Mouse (Mus musculus): ENCODE measurements around the gene Olfr1392. TPM values are rescaled to one million over a fixed set of nuclear protein-coding genes. Genes with fewer than 3 reads are reported as not detected.

The Olfr1392 gene
- polyA plus RNA-seq, 1 experiment from 2014 or later, result not detected

- Histone ChIP-seq H3K4me3 (ENCODE audit: low read depth, low read length) (no peak overlapping the region), H3K4me1 (ENCODE audit: insufficient read depth) (no peaks in the 10 kb centered on the region), H3K36me3 (replicated peaks; ENCODE audit: insufficient read depth, low read length) (no peaks in the 10 kb centered on the region), H3K27ac (ENCODE audit: low read depth) (no peak overlapping the region), H3K27me3 (ENCODE audit: insufficient read depth, low read length) (no peaks in the 10 kb centered on the region), H3K9me3 (ENCODE audit: low read length) (no peaks in the 10 kb centered on the region), H3K9ac (replicated peaks) (no peak overlapping the region), H3K4me2 (ENCODE audit: low read depth, low read length) (no peak overlapping the region)
- DNase-seq, result no peak
- 34% methylated on average over 4 of the region's 4 CpGs for WGBS (ENCODE audit: insufficient replicate concordance)
- TF ChIP-seq EP300 (IDR thresholded peaks at IDR 0.05; ENCODE audit: low read depth), result no peak
- TF ChIP-seq CTCF (IDR thresholded peaks at IDR 0.05; ENCODE audit: low read depth), result no peak
- ATAC-seq, result no peak
These were observed 52.2 kb downstream of the Olfr1392 start for GRCm38 (mm10) chr11:49337150-49337832.

Other genes starting within 250 kb of the Olfr1392 start
- gene 9930111J21Rik2, start 234.0 kb upstream of the Olfr1392 start, polyA plus RNA-seq (2015; fragmentation: Nextera tagmentation; extraction: Ambion mirVana), result 1.2 and 1.4 TPM in 2 replicates
- 5.1 and 7.1 TPM in 2 replicates for gene Tgtp2, start 221.1 kb upstream of the Olfr1392 start, polyA plus RNA-seq (2015; fragmentation: Nextera tagmentation; extraction: Ambion mirVana)
- 29.7 and 29.8 TPM in 2 replicates for gene Ifi47, start 208.7 kb upstream of the Olfr1392 start, polyA plus RNA-seq (2015; fragmentation: Nextera tagmentation; extraction: Ambion mirVana)
- not detected in 2 replicates for gene Olfr1396, start 170.4 kb upstream of the Olfr1392 start, polyA plus RNA-seq (2015; fragmentation: Nextera tagmentation; extraction: Ambion mirVana)
- not detected in 2 replicates for gene Olfr1395, start 143.0 kb upstream of the Olfr1392 start, polyA plus RNA-seq (2015; fragmentation: Nextera tagmentation; extraction: Ambion mirVana)
- not detected in 2 replicates for gene Olfr1394, start 130.9 kb upstream of the Olfr1392 start, polyA plus RNA-seq (2015; fragmentation: Nextera tagmentation; extraction: Ambion mirVana)
- 1.6 and 1.9 TPM in 2 replicates for gene Btnl9, start 98.1 kb upstream of the Olfr1392 start, polyA plus RNA-seq (2015; fragmentation: Nextera tagmentation; extraction: Ambion mirVana)
- gene Zfp62, start 82.0 kb upstream of the Olfr1392 start, polyA plus RNA-seq (2015; fragmentation: Nextera tagmentation; extraction: Ambion mirVana), result 8.6 and 8.8 TPM in 2 replicates
- 56.3 and 58.2 TPM in 2 replicates for gene Mgat1, start 41.1 kb upstream of the Olfr1392 start, polyA plus RNA-seq (2015; fragmentation: Nextera tagmentation; extraction: Ambion mirVana)
- gene Olfr1393, start 7.0 kb upstream of the Olfr1392 start, polyA plus RNA-seq (2015; fragmentation: Nextera tagmentation; extraction: Ambion mirVana), result 0.05 and 0.07 TPM in 2 replicates
- not detected in 2 replicates for gene Olfr10, start 19.5 kb downstream of the Olfr1392 start, polyA plus RNA-seq (2015; fragmentation: Nextera tagmentation; extraction: Ambion mirVana)
- gene Olfr1391, start 37.5 kb downstream of the Olfr1392 start, polyA plus RNA-seq (2015; fragmentation: Nextera tagmentation; extraction: Ambion mirVana), result not detected in 2 replicates
- gene Olfr1390, start 49.9 kb downstream of the Olfr1392 start, polyA plus RNA-seq (2015; fragmentation: Nextera tagmentation; extraction: Ambion mirVana), result not detected in 2 replicates
- gene Olfr1389, start 137.8 kb downstream of the Olfr1392 start, polyA plus RNA-seq (2015; fragmentation: Nextera tagmentation; extraction: Ambion mirVana), result not detected in 2 replicates
- gene Olfr1388, start 151.3 kb downstream of the Olfr1392 start, polyA plus RNA-seq (2015; fragmentation: Nextera tagmentation; extraction: Ambion mirVana), result not detected in 2 replicates
- not detected in 2 replicates for gene Olfr1387, start 170.1 kb downstream of the Olfr1392 start, polyA plus RNA-seq (2015; fragmentation: Nextera tagmentation; extraction: Ambion mirVana)
- not detected in 2 replicates for gene Olfr1386, start 179.8 kb downstream of the Olfr1392 start, polyA plus RNA-seq (2015; fragmentation: Nextera tagmentation; extraction: Ambion mirVana)
- not detected in 2 replicates for gene Olfr1385, start 203.8 kb downstream of the Olfr1392 start, polyA plus RNA-seq (2015; fragmentation: Nextera tagmentation; extraction: Ambion mirVana)
- gene Olfr1384, start 221.4 kb downstream of the Olfr1392 start, polyA plus RNA-seq (2015; fragmentation: Nextera tagmentation; extraction: Ambion mirVana), result not detected in 2 replicates
- not detected in 2 replicates for gene Olfr1383, start 234.4 kb downstream of the Olfr1392 start, polyA plus RNA-seq (2015; fragmentation: Nextera tagmentation; extraction: Ambion mirVana)
- not detected in 2 replicates for gene Olfr1382, start 243.0 kb downstream of the Olfr1392 start, polyA plus RNA-seq (2015; fragmentation: Nextera tagmentation; extraction: Ambion mirVana)

Measured in liver, postnatal 0 days (tissue).